Mouse (Mus musculus): ENCODE measurements at regions not wholly inside any gene's neighbourhood (a gene's known extent, or its start where the extent isn't known, plus 50 kb on each side); places are given as distances from the start of the nearest gene placed in this dataset.

DNA sequence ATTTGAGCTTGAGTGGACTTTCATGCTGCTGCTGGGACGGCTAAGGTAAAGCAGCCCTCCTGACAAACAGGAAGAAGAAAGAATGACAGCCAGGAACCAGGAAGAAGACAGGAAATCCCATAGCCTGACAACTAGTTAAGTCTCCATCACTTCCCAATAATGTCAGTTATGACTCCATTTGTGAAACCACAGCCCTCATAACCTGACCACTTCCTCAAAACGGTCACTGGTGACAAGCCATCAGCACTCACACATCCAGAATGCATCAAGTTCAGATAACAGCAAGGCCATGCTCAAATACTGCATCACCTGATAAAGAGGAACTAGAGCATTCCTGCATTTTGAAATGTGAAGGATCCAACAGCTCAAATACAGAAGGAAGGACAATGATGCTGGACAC lies 288.3 kb downstream of the Zfp706 start:
- no peak for DNase-seq (ENCODE audit: low spot score in 2 of 2)

DNA sequence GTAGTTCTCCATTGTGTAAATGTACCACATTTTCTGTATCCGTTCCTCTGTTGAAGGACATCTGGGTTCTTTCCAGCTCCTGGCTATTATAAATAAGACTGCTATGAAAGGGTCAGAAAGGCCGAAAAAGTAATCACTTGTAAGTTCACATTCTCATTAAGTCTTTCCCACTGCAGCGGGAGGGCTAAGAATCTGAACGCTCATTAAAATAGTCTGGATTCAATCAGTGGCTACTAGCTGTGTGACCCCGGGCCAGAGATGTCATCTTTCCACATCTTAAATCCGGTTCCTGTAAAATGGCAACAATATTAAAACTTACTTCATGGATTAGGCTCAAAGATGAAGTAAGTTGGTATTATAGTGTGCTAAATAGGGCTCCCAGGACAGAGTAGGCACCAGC lies 289.7 kb downstream of the Zfp706 start:
- DNase-seq (ENCODE audit: low spot score in 2 of 2): no peak

DNA sequence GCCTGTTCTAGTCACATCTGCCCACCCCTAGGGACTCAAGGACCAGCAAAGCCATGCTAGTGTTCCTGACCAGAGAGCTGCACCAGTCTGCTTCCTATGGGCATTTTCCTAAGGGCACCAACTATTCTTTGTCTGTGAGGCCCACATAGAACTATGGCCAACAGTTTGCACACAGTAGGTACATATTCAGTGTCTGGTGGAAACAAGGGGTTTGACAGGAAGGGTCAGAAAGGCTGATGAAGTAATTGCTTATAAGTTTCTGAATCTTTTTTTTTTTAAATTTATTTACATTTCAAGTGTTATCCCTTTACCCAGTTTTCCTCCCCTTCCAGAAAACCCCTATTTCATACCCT lies 290.9 kb downstream of the Zfp706 start:
- DNase-seq (ENCODE audit: low spot score in 2 of 2): no peak

DNA sequence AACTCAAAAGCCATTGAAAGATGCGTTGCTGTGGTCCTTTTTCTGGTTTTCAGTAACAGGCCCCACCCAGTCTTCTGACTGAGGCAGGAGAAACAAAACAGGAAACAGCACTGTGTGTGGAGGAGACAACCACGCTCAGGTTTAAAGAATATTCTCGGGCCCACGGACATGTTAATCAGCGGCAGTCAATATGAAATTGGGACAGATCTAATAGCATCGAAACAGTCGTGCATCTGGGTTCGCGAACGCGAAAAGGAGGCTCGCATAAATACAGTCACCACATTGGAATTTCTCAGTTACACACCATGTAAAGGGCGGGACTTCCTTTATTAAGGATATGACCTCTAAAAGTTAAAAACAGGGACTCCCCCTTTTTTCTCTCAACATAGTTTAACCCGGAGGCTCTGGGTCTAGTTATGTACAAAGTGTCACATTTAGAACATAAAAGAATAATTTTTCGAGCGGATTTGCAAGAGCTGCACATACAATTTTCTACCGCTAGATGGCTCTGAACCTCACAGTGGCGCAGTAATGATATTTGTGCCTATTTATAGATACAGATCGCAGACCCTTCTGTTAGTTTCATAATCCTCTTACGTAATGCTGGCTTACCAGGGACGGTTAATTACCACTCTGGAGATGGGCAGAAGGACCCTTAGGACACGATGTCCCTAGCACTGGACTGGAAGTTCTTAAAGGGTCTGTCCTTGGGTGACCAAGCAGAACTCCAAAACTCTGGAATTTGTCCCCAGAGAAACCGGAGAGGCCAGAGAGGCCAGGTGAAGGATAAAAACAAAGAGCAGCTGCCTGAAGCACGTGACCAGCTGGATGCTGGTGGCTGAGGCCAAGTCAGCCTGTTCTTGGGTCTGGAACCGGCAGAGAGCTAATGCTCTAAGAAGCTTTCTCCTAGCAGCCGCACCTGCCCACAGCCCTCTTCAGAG lies 291.6 kb downstream of the Zfp706 start:
- DNase-seq (ENCODE audit: low spot score in 2 of 2): peak; percentile 85 to 86

DNA sequence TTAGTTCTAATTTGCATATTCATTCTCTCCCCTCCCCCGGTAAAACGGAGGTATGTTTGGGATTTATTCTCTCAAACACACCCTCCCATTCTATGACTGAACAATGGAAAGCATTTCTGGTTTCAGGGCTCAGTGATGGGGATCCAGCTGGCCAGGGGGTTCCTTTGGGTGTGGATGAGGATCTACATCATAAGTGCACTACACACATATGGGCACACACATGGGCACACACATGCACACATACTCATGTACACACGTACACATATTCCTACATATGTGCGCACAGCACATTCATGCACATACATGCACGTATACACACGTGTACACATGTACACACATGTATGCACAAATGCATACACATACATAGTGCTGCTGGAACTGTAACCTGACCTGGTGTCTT lies 292.4 kb downstream of the Zfp706 start:
- no peak for DNase-seq (ENCODE audit: low spot score in 2 of 2)

- no peak for DNase-seq (ENCODE audit: low spot score in 2 of 2)
Observed at GRCm38 (mm10) chr15:36709788-36710187, 297.8 kb downstream of the Zfp706 start.

- peak; percentile 82 to 83 for DNase-seq (ENCODE audit: low spot score in 2 of 2)
Observed at GRCm38 (mm10) chr15:36708471-36708870, 299.1 kb downstream of the Zfp706 start.

DNA sequence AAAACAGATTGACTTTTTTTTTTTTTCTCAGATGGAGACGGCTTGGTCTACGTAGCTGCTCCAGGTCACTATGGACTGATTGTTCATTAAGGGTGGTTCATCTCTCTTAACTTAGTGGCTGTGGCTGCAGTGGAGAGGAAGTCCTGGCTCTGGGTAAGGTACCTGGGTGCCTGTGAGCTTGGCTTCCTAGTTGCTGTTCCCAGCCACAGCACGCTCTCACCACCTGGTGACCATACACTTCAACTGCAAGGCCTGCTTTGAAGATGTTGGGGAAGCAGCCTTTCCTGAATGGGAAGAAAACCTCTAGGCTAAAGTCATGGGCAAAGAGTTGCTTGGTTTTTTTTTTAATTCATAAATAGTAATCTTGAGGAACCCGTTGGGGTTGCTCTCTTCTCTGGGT lies 301.6 kb downstream of the Zfp706 start:
- DNase-seq (ENCODE audit: low spot score in 2 of 2): peak; percentile 57 to 71

DNA sequence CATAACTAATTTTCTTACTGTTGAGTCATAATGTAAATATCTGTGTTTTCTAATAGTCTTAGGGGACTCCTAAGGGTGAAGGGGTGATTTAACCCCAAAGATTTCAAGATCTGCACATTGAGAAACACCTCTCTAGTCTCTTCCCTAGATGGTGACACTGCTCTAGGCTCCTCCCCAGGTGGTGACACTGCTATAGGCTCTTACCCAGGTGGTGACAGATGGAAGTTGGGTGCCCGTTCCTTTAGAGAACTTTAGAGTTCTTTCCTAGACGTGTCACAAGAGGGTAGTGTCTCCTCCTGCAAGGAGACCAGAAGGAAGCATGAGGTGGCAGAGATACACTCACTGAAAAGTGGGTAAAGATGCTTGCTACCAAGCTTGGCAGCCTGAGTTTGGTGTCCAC lies 302.2 kb downstream of the Zfp706 start:
- no peak for DNase-seq (ENCODE audit: low spot score in 2 of 2)

DNA sequence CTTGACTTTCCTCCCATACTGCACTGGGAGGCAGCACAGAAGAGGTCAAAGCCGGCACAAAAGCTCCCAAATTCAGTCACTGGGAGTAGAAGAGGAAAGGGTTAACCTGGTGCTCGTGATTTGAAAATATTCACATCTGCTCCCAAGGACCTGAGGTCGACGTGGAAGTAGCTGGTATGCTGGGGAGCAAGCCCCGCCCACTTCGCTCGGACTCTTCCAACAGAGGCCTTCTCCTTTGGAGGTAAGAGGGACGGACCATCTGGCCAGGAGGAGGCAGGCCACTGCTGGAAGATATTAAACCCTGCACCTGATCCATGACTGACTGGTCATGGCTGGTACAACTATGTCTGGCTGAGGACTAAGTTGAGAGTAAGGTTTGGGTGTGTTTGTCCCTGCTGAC lies 305.7 kb downstream of the Zfp706 start:
- DNase-seq (ENCODE audit: low spot score in 2 of 2): no peak

GRCm38 (mm10) chr15:36700196-36700595 lies 307.4 kb downstream of the Zfp706 start:
- no peak for DNase-seq (ENCODE audit: low spot score in 2 of 2)

DNA sequence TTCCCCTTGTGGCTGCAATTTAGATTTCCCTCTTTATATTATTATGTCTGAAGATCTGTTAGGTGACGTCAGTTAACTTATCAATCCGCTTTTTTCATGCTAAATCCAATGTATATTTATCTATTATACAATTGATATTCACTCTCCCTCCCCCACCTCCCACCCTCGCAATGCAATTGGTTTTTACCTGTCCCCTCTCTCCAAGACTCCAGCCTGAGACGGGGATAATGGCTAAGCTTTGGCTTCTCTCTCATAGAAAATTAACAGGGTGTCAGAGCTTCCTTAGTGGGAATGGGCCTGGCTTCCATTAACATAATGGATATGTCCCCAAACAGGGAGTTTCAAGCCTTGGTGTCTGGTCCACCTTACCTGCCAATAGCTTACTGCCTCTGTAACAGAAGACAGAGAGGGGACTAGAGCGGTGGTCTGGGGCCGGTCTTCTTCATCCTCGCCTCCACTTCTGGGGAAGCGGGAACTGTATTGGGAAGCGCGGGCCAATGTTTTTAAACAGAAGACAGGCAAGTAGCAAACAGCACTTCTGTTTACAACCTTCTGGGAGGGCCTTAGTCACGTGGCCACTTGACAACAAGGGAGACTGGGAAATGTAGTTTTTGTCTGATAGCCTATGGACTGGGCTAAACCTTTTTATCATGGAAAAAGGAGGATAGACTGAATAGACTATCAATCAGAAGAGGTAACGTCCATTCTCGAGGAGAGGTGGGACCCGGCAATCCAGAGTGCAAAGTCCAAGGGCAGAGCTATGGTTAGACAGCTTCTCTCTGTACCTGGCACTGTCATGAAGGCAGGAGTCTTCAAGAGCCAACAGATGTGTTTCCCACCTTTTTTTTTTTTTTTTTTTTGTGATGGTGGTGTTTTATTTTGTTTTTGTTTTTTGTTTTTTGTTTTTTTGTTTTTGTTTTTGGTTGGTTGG lies 312.1 kb downstream of the Zfp706 start:
- peak; percentile 37 to 50 for DNase-seq (ENCODE audit: low spot score in 2 of 2)

DNA sequence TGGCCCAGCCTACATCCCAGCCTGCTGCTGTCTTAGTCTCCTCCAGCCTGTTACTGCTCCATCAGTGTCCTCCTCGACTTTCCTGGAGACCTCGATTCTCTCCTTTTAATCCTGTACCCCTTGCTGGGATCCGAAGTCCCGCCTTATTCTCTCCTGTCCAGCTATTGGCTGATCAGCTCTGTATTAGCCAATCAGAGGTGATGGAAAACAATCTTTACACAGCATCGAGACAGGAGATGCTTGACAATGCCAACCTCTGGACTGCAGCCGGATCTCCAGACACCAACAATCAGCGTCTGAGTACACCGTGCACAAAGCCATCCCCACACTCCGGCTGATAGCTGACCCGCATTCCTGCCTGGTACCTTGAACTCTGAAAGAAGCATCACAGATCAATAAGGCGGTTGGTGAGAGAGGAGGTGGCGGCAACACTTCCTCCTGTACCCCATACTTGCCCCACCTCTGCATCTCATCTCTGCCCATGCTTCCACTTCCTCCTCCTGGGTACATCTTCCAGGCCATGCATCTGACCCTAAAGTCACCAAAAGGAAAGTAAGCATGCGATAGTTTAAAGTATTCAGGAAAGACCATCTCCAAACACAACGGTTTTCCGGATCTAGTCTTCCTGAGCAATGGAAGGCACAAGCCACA lies 316.4 kb downstream of the Zfp706 start:
- DNase-seq (ENCODE audit: low spot score in 2 of 2): no peak

DNA sequence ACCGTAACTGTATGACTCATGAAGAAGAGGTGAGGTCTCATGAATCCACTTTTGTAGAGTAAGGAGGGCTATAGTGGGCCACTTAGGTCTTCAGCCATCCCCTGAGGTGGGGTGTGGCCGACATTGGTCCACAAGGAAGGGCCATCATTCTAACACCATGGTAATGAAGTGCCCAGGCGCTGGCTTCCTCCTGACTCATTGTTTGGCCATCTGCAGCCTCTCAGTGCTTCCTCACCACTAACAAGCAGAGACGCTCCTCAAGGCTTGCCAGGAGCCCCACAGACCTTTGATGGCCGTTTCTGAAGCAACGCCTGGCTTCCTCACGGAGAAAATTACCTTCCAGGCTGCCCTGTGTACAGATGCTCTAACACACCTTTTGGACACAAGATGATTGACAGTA lies 317.7 kb downstream of the Zfp706 start:
- no peak for DNase-seq (ENCODE audit: low spot score in 2 of 2)

- no peak for DNase-seq (ENCODE audit: low spot score in 2 of 2)
Observed at GRCm38 (mm10) chr15:36689301-36689700, 318.3 kb downstream of the Zfp706 start.

GRCm38 (mm10) chr15:36688051-36688754 lies 319.4 kb downstream of the Zfp706 start:
- DNase-seq (ENCODE audit: low spot score in 2 of 2): no peak

DNA sequence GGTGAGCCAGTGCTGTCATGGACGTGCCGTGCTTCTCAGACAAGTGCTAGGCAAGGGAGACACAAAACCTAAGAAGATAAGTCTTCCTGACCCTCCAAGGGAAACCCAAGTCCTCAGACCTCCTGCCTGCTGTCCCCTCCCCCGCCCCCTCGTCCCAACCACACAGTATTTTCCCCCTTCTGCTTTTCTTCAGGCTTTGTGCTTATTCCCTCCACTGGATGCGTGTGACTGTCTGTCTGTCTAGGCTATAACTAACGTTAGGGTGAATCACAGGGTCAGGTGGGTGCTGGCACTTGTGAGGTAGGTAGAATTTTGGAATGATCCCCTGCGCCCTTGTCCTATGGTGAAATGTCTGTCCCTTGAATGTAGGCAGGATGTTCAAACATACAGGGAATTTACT lies 322.9 kb downstream of the Zfp706 start:
- DNase-seq (ENCODE audit: low spot score in 2 of 2): no peak

- DNase-seq (ENCODE audit: low spot score in 2 of 2): no peak
Observed at GRCm38 (mm10) chr15:36682832-36683231, 324.7 kb downstream of the Zfp706 start.

DNA sequence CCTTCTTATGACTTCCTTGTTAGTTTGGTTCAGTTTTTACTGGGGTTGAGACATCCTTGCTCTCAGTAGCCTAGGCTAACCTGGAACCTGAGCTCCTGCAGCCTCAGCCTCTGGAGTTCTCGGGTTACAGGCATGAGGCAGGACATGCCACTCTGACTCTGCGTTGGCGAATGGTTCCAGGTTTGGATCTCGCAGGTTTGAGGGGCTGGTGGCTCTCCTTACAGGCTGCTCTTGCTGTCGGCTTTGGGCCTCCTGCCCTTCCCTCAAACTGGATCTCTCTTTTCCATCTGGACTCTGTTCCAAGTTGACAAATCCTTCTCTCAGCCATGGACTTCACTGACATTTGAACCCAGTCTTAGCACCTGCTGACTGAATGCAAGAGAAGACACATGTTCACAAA lies 325.4 kb downstream of the Zfp706 start:
- DNase-seq (ENCODE audit: low spot score in 2 of 2): no peak

DNA sequence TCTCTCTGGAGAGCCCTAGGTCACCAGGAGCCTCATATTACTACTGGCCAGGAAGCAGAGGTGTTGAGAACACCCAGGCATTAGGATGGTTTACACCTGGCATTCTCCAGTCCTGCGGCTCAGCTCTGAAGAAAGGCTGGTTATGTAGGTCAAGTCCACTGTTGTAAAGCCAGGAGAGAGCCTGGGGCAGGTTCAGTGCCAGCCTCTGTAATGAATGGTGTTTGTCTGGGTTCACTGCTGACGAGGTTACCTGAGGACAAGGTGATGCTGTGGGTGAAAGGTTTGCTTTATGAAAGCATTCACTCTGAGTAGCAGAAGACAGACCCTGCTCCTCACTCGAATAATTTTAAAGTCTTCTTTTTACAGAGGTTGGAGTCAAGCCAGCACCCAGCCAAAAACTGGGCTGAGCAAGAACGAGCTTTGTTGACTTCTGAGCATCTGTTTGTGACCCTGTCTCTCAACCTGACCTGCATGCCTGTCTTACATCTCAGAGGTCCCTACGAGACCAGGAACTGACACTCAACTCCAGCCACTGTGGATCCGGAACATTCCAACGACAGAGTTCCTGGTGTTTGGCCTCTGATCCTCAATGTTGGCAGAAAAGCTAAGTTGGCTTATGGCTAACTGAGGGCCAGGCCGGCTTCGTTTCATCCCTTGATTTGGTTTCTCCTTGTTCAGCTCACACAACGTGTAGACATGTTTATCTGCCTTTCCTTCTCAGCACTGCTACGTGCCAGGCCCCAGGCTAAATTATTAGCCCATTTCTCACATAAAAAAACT lies 327.0 kb downstream of the Zfp706 start:
- DNase-seq (ENCODE audit: low spot score in 2 of 2): no peak

GRCm38 (mm10) chr15:36679577-36679976 lies 328.0 kb downstream of the Zfp706 start:
- no peak for DNase-seq (ENCODE audit: low spot score in 2 of 2)
